Mouse (Mus musculus): ENCODE measurements around the gene Rnf214.
"Not testable (repeated sequence)": the region's sequence is repeated elsewhere in the genome, so short reads cannot be mapped to it uniquely, and the experiment has no call there.

Gene Rnf214

DNA sequence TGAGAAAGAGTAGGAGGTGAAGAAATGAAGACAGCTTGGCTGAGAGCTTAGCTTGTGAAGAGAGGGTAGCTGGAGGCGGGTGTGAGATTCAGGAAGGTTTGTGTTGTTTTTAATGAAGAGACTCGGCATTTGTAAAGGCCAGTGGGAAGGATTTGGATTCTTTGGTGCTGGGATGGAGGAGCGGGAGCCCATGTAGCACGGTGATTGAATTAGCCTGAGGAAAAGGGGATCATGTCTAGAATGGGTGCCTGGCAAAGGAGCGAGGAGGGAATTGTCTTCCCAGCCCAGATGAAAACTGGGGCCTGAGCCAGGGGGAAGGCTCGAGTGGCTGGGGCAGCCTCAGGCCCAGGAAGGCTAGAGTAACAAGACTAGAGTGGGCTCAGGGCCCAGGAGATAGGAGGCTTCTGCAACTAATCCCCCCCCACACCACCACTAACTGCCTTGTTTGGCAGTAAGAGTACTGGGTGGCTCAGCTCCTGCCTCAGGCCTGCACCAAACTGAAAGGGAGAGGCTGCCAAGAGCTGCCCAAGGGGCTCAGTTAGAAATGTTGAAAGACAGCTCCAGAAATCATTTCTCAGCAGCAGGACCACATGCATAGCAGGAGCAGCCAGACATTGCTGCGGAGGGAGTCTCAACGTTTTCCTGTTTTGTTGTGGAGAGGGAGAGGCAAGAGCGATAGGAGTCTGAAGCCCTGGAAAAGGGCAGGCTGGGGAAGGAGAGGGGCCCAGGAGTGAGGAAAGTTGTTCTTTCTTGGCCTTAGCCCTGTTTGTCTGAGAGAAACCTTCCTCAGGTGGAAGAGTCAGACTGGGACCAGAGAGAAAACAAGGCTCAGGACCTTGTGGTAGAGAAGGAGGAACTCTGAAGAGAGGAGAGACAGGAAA lies 56.9 kb downstream of the Rnf214 start:
- peak; percentile 49 to 64 for DNase-seq

DNA sequence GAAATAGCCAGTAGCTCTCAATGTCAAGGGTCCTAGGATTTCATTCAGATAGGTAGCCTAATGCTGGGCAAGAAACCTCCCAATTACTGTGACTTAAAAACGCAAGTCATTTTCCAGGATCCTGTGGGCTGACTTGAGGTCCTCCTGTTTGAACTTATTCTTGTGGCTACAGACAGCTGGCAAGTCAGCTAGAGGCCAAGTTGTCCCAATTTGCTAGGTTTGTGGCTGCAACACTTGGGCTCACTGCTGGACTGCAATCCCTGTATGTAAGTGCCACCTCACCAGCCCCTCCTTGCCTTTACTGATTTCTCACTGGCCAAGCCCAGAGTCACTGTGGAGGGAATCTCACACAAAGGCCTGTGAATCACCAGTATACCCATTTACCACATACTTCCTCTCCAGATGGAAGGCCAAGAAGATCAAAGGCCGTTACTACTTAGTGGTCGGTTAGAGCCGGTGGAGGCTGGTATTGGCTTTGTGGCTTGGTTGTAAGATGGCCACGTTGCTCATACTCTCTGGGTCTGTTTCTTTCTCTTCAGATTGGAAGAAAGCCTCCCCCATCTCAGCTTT lies 59.7 kb downstream of the Rnf214 start:
- DNase-seq: no peak

DNA sequence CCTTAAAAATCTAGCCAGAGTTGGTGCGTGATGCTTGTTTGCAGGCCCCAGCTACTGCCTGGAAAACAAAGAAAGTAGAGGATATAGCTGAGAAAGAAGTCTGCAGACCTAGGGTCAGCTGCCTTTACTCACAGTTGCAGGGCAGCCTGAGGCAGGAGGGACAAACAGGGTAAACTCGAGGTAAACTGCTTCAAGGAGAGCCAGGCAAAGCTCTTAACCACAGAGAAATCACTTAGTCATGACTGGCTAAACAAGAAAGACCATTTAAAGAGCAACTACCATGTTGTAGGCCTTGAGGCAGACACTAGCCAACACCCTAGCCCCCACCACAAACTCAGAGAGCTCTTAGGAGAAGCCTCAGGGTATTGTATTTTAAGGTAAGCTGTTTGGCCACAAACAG lies 60.5 kb downstream of the Rnf214 start:
- DNase-seq: not testable (repeated sequence)

DNA sequence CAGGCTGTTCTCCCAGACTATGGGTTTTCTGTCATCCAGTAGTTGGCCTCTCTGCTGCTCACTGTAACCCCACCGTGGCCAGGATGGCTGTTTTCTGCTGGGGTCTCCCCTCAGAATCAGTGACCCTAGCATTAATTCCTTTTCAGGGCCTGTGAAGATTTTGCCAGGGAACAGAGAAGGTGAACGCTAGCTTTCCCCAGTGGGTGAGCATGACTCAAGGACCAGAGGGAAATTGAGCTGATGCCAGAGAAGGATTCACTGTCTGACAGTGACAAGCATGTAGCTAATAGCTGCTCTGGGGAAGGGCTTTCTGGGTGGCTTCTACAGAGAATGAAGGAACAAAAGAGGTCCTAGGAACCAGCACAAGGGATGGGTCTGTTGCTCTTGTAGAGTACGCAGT lies 61.2 kb downstream of the Rnf214 start:
- no peak for DNase-seq

DNA sequence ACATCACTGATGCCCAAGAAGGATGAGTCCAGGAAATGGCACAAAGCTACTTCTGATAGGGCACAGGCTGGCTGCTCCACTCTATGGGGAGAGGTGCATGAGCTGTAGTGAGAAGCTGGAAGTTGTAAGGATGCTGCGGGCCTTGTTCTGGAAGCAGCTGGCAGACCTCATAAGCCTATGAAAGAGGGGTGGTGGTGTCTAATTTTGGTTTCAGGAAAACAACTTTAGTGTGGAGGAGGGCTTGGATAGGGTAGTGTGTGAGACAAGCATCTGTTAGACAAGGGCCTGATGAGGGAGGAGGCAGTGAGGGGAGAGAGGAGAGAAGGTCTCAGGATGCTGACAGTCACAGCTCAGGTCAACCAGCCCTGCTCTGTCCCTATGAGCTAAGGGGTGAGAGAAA lies 62.9 kb downstream of the Rnf214 start:
- DNase-seq: no peak

DNA sequence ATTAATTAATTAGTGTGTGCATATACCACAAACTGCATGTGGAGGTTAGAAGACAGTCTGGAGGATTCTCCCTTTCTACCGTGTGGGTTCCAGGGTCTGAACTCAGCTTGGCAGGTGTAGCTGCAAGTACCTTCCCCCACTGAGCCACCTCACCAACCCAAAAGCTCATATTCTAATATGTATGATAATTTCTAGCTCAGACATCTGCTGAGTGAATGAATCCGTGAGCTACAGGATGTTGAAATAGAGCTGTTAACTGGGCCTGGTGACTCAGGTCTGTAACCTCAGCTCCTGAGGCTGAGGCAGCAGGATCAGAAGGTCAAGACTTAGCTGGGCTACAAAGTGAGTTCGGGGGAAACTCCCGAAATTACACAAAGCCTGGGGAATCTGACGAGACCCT lies 63.7 kb downstream of the Rnf214 start:
- no peak for DNase-seq

DNA sequence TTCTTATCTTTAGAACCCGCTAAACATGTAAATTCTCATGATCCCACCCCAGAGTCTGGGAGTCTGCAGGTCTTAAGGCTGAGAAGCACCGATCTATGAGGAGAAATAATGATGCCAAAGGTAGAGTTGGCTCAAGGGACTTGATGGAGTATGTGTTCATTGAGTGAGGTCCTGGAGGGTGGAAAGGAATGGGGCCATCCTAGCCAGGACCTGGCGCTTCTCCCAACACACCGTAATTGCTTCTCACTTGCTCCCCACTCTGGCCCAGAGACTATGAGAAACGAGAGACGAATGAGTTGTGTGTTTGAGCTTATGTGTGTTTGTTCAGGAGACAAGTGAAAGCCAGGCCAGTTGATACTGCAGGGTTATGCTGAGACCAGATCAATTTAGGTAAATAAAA lies 65.3 kb downstream of the Rnf214 start:
- no peak for DNase-seq

DNA sequence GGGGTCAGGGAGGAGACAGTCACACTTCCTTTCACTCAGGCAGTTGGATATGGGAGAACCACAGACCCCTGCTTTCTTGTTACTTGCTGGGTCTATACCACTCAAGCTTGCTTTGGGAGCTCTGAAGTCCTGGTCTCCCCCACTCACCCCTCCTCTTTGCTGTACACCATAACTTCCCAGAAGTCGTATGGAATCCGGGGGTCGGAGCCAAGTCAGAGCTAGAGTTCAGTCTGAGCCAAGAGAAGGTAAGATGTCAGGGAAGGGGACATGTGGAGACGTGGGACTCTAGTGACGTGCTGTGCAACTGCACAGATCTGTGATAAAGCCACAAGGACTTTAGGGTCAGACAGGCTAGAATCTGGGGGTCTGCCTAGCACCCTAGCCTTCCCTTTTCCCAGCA lies 66.4 kb downstream of the Rnf214 start:
- DNase-seq: peak in 1 of 2 experiments; percentile 28

DNA sequence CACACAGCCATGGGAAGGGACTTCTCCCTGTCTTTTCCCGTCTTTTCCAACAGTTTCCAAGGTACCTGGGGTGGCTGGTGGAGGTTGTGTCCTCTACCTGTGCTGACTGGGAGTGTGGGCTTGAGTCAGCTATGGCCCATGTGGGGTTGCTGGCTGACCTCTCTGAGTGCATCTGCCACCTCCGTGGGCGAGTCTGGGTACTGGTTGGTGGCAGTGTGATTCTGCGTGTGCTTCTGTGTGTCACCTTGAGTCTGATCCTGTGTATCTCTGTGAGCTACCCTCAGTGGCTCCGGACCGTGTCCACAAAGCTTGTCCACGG lies 66.8 kb downstream of the Rnf214 start:
- DNase-seq: no peak

DNA sequence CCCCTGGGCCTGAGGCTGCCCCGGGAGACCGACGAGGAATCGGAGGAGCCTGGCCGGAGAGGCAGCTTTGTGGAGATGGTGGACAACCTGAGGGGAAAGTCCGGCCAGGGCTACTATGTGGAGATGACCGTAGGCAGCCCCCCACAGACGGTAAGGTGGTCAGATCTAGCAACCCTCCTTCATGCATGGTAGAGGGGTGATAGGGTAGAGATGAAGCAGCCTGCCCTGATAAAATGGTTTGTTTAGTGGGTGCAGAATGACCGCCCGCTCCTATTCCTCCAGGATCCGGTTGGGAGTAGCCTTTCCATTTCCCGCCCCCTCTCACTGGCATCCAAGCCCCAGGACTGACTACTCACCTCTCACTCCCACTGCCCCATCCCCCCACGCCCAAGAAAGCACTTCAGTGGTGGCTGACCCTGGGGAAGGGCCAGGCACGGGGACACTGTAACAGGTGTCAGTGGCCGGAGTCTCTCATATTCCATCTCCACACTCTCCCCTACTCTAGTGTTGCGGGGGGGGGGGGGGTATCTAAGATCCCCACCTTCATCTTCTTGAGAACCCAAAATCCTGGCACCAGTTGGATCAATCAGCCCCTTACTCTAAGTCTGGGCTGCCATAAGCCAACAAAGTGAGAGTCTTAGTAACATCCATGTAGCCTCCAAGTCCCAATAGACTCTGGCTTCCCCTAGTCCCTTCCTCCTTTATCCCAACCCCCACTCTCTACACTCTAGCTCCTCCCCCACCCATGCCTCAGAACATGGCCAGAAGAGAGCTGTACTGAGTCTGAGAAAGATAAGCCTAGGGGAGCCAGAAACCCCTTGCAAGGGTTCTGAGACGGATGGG lies 67.4 kb downstream of the Rnf214 start:
- DNase-seq: peak; percentile 51 to 62

DNA sequence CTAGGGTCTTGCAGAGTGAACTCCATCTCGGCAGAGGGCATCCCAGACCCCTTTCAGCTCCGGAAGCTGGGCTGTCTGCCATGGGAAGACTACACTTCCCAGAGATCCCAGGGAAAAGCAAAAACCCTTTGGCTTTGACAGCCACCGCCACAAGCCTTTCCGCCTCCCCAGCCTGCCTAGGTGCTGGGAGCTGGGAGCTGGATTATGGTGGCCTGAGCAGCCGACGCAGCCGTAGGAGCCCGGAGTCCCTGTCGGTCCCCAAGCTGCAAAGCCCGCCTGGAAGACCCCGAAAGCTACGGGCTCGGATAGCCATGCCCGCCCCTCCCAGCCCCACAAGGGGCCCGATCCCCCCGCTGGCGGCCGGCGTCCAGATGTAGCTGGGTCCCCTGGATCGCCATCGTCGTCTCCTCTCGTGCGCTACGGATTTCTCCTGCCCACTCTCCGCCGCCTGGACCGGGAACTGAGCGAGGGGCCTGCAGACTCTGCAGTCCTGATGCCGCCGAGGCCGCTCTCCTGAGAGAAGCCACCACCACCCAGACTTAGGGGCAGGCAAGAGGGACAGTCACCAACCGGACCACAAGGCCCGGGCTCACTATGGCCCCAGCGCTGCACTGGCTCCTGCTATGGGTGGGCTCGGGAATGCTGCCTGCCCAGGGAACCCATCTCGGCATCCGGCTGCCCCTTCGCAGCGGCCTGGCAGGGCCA lies 68.1 kb downstream of the Rnf214 start, which contains the start of gene Bace1:
Gene Bace1, plus strand, starts transcription at position 147 of the 705 bp plus-strand sequence.
- peak; percentile 87 to 93 for DNase-seq

DNA sequence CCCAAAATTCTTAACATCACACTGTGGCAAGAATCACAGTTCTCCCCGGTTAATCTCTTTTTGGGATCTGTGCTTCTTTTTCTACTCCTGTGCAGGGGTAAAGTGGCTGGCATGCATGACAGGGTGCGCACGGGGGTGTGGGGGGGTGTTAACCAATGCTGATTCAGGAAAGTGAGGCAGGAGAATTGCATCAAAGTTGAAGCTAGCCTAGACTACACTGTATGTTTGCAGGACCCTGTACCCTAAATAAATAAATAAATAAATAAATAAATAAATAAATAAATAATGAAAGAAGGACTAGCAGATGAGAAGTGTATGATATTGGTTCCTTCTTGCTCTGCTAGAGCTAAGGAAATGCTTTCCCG lies 68.7 kb downstream of the Rnf214 start:
- DNase-seq: no peak

DNA sequence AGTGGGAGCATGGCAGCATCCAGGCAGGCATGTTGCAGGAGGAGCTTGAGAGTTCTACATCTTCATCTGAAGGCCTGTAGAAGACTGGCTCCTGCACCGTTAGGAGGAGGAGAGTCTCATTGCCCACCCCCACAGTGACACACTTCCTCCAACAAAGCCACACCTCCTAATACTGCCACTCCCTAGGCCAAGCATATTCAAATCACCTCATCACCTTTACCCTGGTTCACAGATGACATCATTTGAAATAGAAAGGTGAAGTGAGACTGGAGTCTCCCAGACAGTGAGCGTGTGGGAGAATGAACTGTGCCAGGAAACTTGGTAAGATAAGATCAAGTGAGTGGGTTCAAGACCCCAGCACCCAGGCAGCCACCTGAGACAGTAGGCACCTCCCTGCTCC lies 73.2 kb downstream of the Rnf214 start:
- DNase-seq: no peak

DNA sequence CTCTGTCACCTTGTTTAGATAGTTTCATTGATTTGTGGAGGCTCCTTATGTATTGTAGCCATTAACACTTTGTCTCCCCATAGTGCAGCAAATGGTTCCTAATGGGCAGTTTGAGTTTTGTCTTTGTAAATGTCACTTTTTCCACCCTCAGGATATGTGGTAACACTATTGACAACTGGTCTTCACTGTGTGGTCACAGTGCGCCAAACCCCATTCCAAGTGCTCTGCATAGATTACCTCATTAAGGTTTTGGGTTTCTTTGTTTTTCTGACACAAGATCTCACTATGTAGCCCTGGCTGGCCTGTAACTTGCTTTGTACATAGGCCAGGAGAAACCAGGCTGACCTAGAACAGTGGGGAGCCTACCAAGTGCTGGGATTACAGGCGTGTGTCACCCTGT lies 73.8 kb downstream of the Rnf214 start:
- DNase-seq: no peak

DNA sequence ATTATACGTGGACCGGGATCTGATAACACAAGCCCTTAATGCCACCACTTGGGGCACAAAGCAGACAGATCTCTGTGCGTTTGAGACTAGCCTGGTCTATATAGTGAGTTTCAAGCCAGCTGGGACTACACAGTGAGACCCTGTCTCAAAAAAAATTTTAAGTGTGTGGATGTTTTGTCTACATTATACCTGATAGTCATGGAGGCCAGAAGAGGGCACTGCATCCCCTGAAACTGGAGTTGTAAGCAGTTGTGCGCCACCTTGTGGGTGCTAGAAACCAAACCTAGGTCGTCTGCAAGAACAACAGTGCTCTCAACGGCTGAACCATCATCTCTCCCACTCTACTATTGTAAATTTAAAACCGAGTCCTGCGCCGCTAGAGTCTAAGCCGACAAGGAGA lies 77.6 kb downstream of the Rnf214 start:
- peak; percentile 81 to 88 for DNase-seq

DNA sequence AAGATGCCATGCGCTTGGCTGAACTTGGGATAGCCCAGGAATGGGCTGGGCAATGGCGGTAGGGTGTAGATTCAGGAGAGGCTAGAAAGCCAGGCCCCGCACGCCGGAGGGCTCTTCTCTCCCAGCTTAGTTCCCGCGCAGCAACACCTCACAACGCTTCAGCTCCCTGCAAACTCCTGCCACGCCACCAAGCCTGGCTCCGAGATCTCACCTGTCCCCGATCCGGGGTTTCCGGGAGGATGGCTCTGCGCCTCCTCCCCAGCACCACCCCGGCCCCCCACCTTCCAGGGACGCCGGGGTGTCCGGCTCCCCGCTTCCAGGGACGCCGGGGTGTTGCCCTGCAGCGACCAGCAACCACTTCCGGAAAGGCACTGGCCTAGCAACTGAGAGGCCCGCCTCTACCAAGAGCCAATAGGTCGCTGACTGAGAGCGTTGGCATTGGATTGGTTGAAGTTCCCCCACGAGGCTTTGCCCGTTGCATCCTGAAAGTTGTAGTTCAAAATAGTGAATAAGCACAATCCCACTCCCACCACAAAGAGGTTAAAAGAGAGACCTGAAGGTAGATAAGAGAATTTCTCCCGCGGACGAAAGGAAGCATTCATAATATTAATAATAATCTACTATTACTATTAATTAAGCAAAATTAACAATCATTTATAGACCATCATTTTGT lies 78.3 kb downstream of the Rnf214 start, which contains the start of gene Cep164:
Gene Cep164, minus strand, starts transcription at position 401 of the 673 bp plus-strand sequence.
- peak; percentile 87 to 92 for DNase-seq

DNA sequence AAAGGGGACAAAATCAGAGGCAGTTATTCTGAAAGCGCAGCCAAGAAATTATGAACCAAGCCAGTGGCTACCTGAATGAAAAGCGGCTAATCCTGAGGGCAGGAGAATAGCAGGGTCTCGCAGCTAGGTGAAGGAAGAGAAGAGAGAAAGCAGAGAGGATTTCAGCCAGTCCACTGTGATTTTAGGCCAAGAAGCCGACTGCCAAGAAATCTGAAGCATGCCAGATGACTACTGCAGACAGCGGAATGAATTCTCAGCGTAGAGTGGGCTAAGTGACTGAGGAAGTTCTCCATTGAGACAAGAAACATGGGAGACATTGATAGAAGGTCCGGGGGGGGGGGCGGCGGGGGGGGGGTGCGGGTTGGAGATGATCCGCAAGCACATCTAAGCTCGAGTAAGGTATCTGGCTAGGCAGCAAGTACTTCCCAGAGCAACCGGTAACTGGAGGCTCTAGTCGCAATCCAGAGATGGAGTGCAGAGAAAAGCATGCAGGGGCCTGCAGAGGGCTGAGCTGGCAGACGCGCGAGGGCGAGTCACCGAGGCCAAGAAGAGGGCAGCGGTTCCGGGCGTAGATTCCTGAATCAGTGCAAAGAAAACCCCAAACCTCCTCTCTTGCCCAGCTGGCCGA lies 78.9 kb downstream of the Rnf214 start:
- peak; percentile 19 to 72 for DNase-seq

DNA sequence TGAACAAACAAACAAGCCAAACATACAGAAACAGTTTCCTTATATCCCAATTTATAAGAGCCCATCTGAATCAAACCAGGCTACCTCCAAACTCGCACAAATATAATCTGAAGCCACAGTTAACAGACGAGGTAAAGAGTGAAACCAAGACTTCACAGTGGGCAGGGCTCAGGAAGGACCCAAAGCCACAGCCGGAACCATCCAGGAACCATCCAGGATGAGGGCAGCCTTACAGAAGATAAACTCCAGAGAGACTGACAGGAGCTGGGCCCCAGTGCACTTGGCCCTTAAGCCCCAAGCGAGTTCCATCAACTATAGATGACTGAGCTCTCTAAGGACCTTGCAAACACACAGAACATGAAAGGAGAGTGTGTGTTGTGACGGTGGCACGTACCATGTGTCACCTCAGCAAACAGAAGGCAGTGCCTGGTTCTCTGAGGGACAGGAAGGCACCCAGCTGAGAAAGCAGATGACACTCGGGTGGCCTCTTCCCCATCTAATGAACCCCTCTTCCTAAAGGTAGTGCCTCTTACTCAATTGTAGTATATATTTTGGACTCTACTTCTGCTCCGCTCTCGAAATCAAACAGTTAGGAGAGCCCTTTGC lies 88.2 kb downstream of the Rnf214 start:
- DNase-seq: no peak

DNA sequence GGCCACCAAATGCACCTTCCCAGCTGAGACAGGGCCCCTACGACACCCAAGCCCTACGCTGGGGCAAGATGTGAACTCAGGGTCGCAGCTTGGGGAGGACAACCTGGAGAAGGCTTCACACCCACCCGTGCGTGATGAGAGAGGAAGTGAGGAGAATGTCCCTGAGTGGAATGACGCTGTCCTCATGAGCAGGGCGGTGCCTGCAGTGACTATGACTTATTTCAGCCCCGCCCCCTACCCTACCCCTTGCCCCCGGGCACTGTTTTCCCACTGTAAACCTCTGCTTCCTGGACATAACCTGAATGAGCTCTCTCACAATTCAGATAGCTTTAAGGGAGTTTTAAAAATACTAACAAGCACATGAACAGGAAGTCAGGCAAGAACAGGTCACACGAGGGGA lies 91.2 kb downstream of the Rnf214 start:
- DNase-seq: no peak

DNA sequence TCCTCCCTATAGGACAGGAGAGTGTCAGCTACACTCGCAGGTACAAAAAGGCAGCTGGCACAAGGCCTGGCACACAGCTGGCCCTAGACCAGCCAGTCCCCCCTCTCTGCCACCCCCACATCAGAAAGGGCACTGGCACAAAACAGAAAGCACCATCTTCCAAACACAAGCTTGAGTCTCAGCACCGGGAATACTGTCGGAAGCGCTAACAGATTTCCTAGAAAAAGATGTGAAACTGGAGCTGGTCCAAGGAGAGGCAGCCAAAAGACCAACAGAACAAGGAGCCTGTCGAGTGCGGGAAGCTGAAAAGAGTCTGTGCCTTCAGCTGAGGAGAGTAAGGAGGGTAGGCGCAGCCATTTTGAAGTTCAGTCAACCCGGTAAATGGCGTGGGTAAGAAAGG lies 91.6 kb downstream of the Rnf214 start:
- DNase-seq: peak in 1 of 2 experiments; percentile 26
